Mouse (Mus musculus): ENCODE data around the gene Thumpd1. TPM values are rescaled to one million over a fixed set of nuclear protein-coding genes. Genes with fewer than 3 reads are reported as not detected.

Thumpd1 gene
- polyA plus RNA-seq, 1 experiment from 2014 or later, result 94.4 TPM

GRCm38 (mm10) chr7:119667893-119668292 lies 52.7 kb downstream of the Thumpd1 start:
- WGBS, result 97% methylated on average over 3 of the region's 3 CpGs
- H3K9ac ChIP-seq, result no peak overlapping the region
- H3K9me3 ChIP-seq, result no peaks in the 10 kb centered on the region
- H3K27ac ChIP-seq, result no peak overlapping the region
- ATAC-seq (ENCODE audit: low FRiP score), result no peak
- no peaks in the 10 kb centered on the region for H3K4me1 ChIP-seq
- no peaks in the 10 kb centered on the region for H3K27me3 ChIP-seq
- no peaks in the 10 kb centered on the region for H3K36me3 ChIP-seq (replicated peaks)
- no peak overlapping the region for H3K4me2 ChIP-seq
- no peak overlapping the region for H3K4me3 ChIP-seq (replicated peaks)

Other genes with a start within 250 kb of the Thumpd1 start
- not detected in 2 replicates for gene Umod, start 241.5 kb downstream of the Thumpd1 start, polyA plus RNA-seq (2016; fragmentation: Nextera tagmentation; extraction: Ambion mirVana)
- not detected in 2 replicates for gene Acsm5, start 201.3 kb downstream of the Thumpd1 start, polyA plus RNA-seq (2016; fragmentation: Nextera tagmentation; extraction: Ambion mirVana)
- gene Pdilt, start 197.3 kb downstream of the Thumpd1 start, polyA plus RNA-seq (2016; fragmentation: Nextera tagmentation; extraction: Ambion mirVana), result not detected in 2 replicates
- not detected in 2 replicates for gene Acsm2, start 166.5 kb downstream of the Thumpd1 start, polyA plus RNA-seq (2016; fragmentation: Nextera tagmentation; extraction: Ambion mirVana)
- gene Acsm1, start 113.8 kb downstream of the Thumpd1 start, polyA plus RNA-seq (2016; fragmentation: Nextera tagmentation; extraction: Ambion mirVana), result not detected in 2 replicates
- 5.5 and 10.6 TPM in 2 replicates for gene Acsm4, start 30.8 kb downstream of the Thumpd1 start, polyA plus RNA-seq (2016; fragmentation: Nextera tagmentation; extraction: Ambion mirVana)
- gene Acsm3, start 40.1 kb upstream of the Thumpd1 start, polyA plus RNA-seq (2016; fragmentation: Nextera tagmentation; extraction: Ambion mirVana), result 0.15 and 0.22 TPM in 2 replicates
- 21.9 and 30.7 TPM in 2 replicates for gene Rexo5, start 73.2 kb upstream of the Thumpd1 start, polyA plus RNA-seq (2016; fragmentation: Nextera tagmentation; extraction: Ambion mirVana)
- gene Eri2, start 73.3 kb upstream of the Thumpd1 start, polyA plus RNA-seq (2016; fragmentation: Nextera tagmentation; extraction: Ambion mirVana), result 36.5 and 38.7 TPM in 2 replicates
- gene Lyrm1, start 175.1 kb upstream of the Thumpd1 start, polyA plus RNA-seq (2016; fragmentation: Nextera tagmentation; extraction: Ambion mirVana), result 11.2 and 12.6 TPM in 2 replicates
- gene Dcun1d3, start 175.5 kb upstream of the Thumpd1 start, polyA plus RNA-seq (2016; fragmentation: Nextera tagmentation; extraction: Ambion mirVana), result 16.2 and 16.8 TPM in 2 replicates